Mouse (Mus musculus) cerebellum, adult 2 months (tissue): ENCODE results near the gene Ggps1. TPM values are rescaled to one million over a fixed set of nuclear protein-coding genes. Genes with fewer than 3 reads are reported as not detected.

ENCODE experiments used
- DNase-seq, 2 experiments: peaks; one replicate each; pipeline ENCODE4 v3.0.0; 2021
- H3K27ac ChIP-seq: fragments of 200-500 bp; 2 replicates; pipeline ENCODE4 v1.5.1; 2012; ENCODE audit warnings: low read length, control low read depth, inconsistent platforms; ENCODE audit not compliant: insufficient read depth
- H3K27me3 ChIP-seq: fragments of 200-500 bp; 2 replicates; pipeline ENCODE4 v1.6.1; 2012; ENCODE audit warnings: inconsistent platforms, mild to moderate bottlenecking, low read length, moderate library complexity; ENCODE audit not compliant: control insufficient read depth, insufficient read depth
- H3K4me1 ChIP-seq: fragments of 200-500 bp; 2 replicates; pipeline ENCODE4 v1.6.1; 2011; ENCODE audit warnings: low read length; ENCODE audit not compliant: control insufficient read depth, insufficient read depth
- H3K4me3 ChIP-seq: fragments of 200-500 bp; replicated peaks from 2 replicates; pipeline ENCODE3; 2011; ENCODE audit warnings: mild to moderate bottlenecking, low read depth, low read length, control low read depth; ENCODE audit not compliant: insufficient read depth
- CTCF ChIP-seq: fragments of 200-500 bp; IDR thresholded peaks from 2 replicates; pipeline ENCODE4 v1.5.1; 2011; ENCODE audit warnings: low read depth, mild to moderate bottlenecking, control low read depth, low read length, moderate library complexity, borderline replicate concordance; ENCODE audit not compliant: insufficient read depth
- POLR2A ChIP-seq: fragments of 200-500 bp; IDR thresholded peaks from 2 replicates; pipeline ENCODE4 v1.6.1; 2011; ENCODE audit warnings: low read length, control low read depth, borderline replicate concordance; ENCODE audit not compliant: insufficient read depth
- WGBS: fragments of 180-500 bp; shearing (Covaris S2); methylation state at CpG from one replicate; pipeline ENCODE4 v1.1.7; 2018; 5-methylcytosine and 5-hydroxymethylcytosine counted together
- polyA plus RNA-seq: library from polyadenylated mRNA; depleted of rRNA; stranded (reverse); fragments of >200 nt; gene quantifications from 2 replicates; pipeline ENCODE4 v1.2.3, GENCODE M21; 2012; rRNA removed

Ggps1 gene
- polyA plus RNA-seq, 1 experiment: 57.1 TPM

GRCm38 (mm10) chr13:14018283-14018682 is 45.0 kb downstream of the Ggps1 start:
- H3K4me1 ChIP-seq: peaks cover 14% of the 10 kb centered on the region
- no peak for DNase-seq
- no peak overlapping the region for H3K4me3 ChIP-seq
- TF ChIP-seq POLR2A: no peak
- TF ChIP-seq CTCF: no peak
- H3K27ac ChIP-seq: no peak overlapping the region
- no peaks in the 10 kb centered on the region for H3K27me3 ChIP-seq

DNA sequence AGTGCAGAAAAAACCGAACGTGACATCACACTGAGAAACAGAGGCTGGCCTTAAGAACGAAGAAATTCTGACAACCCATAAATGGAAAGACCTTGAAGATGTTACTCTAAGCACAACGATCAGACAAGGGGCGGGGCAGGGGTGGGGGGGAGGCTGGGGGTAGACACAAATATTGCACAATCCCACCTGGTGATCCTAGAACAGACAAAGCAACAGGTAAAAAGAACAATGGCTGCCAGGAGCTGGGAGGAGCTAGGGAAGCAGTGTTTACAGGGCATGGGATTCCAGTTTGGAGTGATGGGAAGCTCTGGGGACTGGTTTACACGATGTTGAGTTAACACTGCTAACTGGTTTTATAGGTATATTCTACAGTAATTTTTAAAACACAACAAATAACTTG is 47.7 kb downstream of the Ggps1 start:
- DNase-seq: no peak
- Histone ChIP-seq H3K4me3 (no peak overlapping the region), H3K27me3 (no peaks in the 10 kb centered on the region), H3K27ac (no peak overlapping the region), H3K4me1 (peaks cover 20% of the 10 kb centered on the region)
- TF ChIP-seq POLR2A (no peak), CTCF (no peak)
- WGBS: 90% methylated on average over 6 of the region's 6 CpGs

GRCm38 (mm10) chr13:14014540-14014939 is 48.7 kb downstream of the Ggps1 start:
- H3K27ac ChIP-seq: no peak overlapping the region
- H3K4me3 ChIP-seq: no peak overlapping the region
- TF ChIP-seq POLR2A (no peak), CTCF (no peak)
- no peaks in the 10 kb centered on the region for H3K27me3 ChIP-seq
- 62% methylated on average over 4 of the region's 4 CpGs for WGBS
- peak; percentile 36 to 68 for DNase-seq
- peaks cover 20% of the 10 kb centered on the region for H3K4me1 ChIP-seq

- peaks cover 20% of the 10 kb centered on the region for H3K4me1 ChIP-seq
- no peaks in the 10 kb centered on the region for H3K27me3 ChIP-seq
- peak; percentile 32 to 60 for DNase-seq
- 20% methylated on average over 2 of the region's 2 CpGs for WGBS
- TF ChIP-seq POLR2A (no peak), CTCF (no peak)
- H3K27ac ChIP-seq: peak overlapping the region; percentile 68; the same call in 1 of the 2 replicates
- H3K4me3 ChIP-seq: no peak overlapping the region
Observed at GRCm38 (mm10) chr13:14014001-14014400, 49.3 kb downstream of the Ggps1 start.

DNA sequence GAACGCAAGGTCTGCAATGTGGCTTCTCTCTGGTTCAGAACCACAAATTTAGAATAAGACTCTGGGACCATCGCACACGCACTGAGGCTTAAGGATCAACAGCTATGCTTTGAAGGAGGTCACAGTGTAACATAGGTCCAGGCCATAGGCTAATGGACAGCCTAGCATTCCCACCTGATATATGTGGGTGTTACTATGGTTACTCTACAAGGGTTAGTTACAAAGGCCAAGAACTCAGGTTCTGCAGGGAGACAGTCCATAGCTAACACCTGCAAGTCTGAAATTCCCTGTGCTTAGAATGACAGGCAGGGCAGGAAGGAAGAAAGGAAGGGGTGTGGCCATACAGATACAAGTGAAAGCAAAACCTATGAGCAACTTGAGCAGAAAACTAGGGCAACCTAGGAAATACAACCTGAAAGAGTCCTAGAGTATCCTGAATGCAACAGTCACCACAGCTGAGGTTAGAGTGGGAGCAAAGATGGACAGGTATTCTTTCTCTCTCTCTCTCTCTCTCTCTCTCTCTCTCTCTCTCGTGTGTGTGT is 51.8 kb downstream of the Ggps1 start:
- Histone ChIP-seq H3K4me3 (no peak overlapping the region), H3K27me3 (no peaks in the 10 kb centered on the region), H3K4me1 (peaks cover 20% of the 10 kb centered on the region), H3K27ac (no peak overlapping the region)
- no peak for DNase-seq
- TF ChIP-seq CTCF: no peak
- no peak for TF ChIP-seq POLR2A
- 93% methylated on average over 4 of the region's 4 CpGs for WGBS

DNA sequence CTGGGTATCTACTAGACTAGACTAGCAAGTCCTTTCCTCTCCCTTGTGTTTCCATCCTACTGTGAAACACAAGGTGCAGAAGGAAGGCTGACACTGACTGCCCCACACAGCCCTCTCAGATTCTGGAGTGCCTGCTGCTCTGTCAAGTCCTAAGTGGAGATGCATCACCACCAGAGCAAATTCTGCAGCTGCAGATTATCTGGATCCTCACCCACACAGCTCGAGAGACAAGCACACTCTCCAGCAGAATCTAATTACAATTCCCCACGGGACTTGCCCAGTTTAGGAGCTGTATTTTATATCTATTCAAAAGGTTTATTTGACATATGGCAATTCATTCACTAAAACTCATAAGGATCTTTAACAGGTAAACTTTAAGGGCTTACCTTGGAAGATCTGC is 57.2 kb downstream of the Ggps1 start:
- H3K4me1 ChIP-seq: no peaks in the 10 kb centered on the region
- WGBS: 58% methylated on average over 2 of the region's 2 CpGs
- H3K27ac ChIP-seq: no peak overlapping the region
- H3K4me3 ChIP-seq: no peak overlapping the region
- TF ChIP-seq CTCF: no peak
- DNase-seq: no peak
- no peaks in the 10 kb centered on the region for H3K27me3 ChIP-seq

- no peak for DNase-seq
- no peak for TF ChIP-seq POLR2A
- no peak for TF ChIP-seq CTCF
- Histone ChIP-seq H3K27me3 (no peaks in the 10 kb centered on the region), H3K4me3 (no peak overlapping the region), H3K27ac (no peak overlapping the region), H3K4me1 (no peaks in the 10 kb centered on the region)
- 85% methylated on average over 5 of the region's 5 CpGs for WGBS
Observed at GRCm38 (mm10) chr13:14004999-14005398, 58.3 kb downstream of the Ggps1 start.

DNA sequence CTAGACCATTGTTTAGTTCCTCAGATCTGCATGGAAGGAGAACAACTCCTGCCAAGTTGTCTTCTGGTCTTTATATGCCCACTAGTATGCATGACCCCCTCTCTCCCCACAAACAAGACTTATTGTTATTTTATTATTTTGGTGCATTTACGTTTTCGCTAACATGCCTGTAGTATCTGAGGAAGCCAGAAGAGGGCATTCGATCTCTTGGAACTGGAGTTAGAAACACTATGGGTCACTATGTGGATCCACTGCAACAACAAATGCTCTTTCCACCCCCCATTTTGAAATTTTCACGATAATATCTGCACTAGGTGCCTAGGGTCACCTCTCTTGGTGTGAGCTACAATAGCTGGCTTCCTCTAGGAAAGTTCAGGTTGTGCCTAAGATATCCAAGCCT is 59.2 kb downstream of the Ggps1 start:
- TF ChIP-seq CTCF (no peak), POLR2A (no peak)
- H3K4me1 ChIP-seq: no peaks in the 10 kb centered on the region
- no peaks in the 10 kb centered on the region for H3K27me3 ChIP-seq
- no peak overlapping the region for H3K4me3 ChIP-seq
- 76% methylated on average over 4 of the region's 4 CpGs for WGBS
- H3K27ac ChIP-seq: no peak overlapping the region
- no peak for DNase-seq

DNA sequence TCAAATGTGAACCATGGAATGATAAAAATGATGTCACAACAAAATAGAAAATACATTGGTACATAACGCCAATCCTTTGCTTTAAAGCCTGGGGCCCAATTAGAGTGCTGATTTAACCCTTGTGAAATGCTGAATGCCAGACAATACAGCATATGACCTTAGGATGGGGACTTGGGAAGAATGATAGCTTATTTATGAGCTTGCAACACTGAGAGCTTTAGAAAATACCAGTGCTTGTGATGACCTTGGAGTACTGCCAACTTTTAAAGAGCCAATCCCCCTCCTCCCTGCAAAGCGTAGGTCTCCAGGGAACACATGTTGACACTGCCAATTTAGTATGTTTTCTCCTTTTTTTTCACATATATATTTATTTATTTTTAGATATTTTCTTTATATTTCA is 60.6 kb downstream of the Ggps1 start:
- DNase-seq: no peak
- WGBS: 67% methylated on average over 2 of the region's 2 CpGs
- Histone ChIP-seq H3K4me1 (no peaks in the 10 kb centered on the region), H3K27ac (no peak overlapping the region), H3K27me3 (no peaks in the 10 kb centered on the region), H3K4me3 (no peak overlapping the region)
- TF ChIP-seq POLR2A (no peak), CTCF (no peak)

Other genes starting within 250 kb of the Ggps1 start
- gene B3galnt2, start 109.0 kb downstream of the Ggps1 start, polyA plus RNA-seq: 25.9 and 26.2 TPM in 2 replicates
- gene Tbce, start 23.9 kb downstream of the Ggps1 start, polyA plus RNA-seq: 149 TPM in 2 replicates
- 25.3 and 26.5 TPM in 2 replicates for gene Arid4b, start 256 bp downstream of the Ggps1 start, polyA plus RNA-seq